Mouse (Mus musculus): ENCODE data around the gene Olfr613. TPM values are rescaled to one million over a fixed set of nuclear protein-coding genes. Genes with fewer than 3 reads are reported as not detected.
"Not testable (repeated sequence)": the region's sequence is repeated elsewhere in the genome, so short reads cannot be mapped to it uniquely, and the experiment has no call there.

The Olfr613 gene
- not detected in 2 replicates for polyA plus RNA-seq (2014; fragmentation: Nextera tagmentation; extraction: Ambion mirVana)

DNA sequence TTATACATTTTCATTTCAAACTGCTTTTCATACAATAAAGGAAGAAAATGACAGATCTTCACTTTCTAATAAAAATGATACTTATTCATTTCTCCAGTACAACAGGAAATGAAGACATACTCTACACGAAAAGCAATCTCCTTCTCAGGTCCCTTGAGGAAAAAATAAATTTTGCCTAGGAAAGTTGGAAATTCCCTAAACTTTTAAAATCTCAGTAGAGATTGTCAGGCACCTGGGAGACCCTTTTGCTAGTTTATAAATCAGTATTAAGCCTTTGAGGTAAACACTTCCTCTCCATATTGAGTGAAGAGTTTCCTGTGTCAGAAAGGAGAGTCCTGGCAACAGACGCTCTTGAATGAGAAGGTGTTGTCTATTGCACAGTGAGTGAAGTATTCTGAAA is at the start of gene Olfr613:
Gene Olfr613 (plus strand): TSS at position 301 of the 400 bp plus-strand sequence.
- WGBS: 82% methylated on average over 2 of the region's 2 CpGs
- H3K4me3 ChIP-seq (ENCODE audit: low read depth, low read length): no peak within 1 kb of the TSS
- no peak within 1 kb of the TSS for H3K27ac ChIP-seq (ENCODE audit: low read depth)
- DNase-seq (ENCODE audit: low spot score) (no peak), ATAC-seq (replicated peaks; ENCODE audit: low FRiP score, low TSS enrichment, low read depth) (no peak)
- H3K27me3 ChIP-seq (replicated peaks; ENCODE audit: control insufficient read depth, insufficient read depth, low read length): no peaks in the 10 kb centered on the region
- no peak within 1 kb of the TSS for H3K9ac ChIP-seq (ENCODE audit: low read length)
- H3K4me2 ChIP-seq (ENCODE audit: low read length): no peak within 1 kb of the TSS
- no peaks in the 10 kb centered on the region for H3K9me3 ChIP-seq (ENCODE audit: control insufficient read depth, low read length)
- H3K4me1 ChIP-seq (replicated peaks; ENCODE audit: control insufficient read depth, insufficient read depth, low read length): no peaks in the 10 kb centered on the region
- no peaks in the 10 kb centered on the region for H3K36me3 ChIP-seq (ENCODE audit: control insufficient read depth, insufficient read depth, low read length)

DNA sequence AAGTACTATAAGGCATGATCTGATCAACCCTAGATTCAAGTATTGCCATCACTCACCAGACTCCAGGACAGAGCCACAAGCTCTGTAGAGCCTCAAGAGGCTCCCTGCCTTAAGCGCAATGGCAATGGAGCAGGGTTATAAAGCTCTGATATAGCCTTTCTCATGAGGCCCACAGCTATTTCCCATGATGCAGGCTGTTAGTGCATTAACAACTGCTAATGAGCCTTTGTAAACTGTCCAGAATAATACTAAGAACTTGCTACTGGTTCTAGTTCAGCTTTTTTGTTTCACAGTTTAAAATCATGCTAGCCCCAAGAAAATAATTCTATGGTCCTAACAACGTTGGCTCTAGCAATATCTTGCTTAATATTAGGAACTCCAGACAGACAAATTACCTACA is 35.9 kb upstream of the Olfr613 start, which contains the start of gene Olfr610:
Gene Olfr610 (minus strand): TSS at position 101 of the 400 bp plus-strand sequence.
- Histone ChIP-seq H3K4me1 (replicated peaks; ENCODE audit: control insufficient read depth, insufficient read depth, low read length) (no peaks in the 10 kb centered on the region), H3K4me2 (ENCODE audit: low read length) (no peak within 1 kb of the TSS), H3K4me3 (ENCODE audit: low read depth, low read length) (no peak within 1 kb of the TSS), H3K9ac (ENCODE audit: low read length) (no peak within 1 kb of the TSS), H3K27me3 (replicated peaks; ENCODE audit: control insufficient read depth, insufficient read depth, low read length) (no peaks in the 10 kb centered on the region), H3K9me3 (ENCODE audit: control insufficient read depth, low read length) (no peaks in the 10 kb centered on the region), H3K36me3 (ENCODE audit: control insufficient read depth, insufficient read depth, low read length) (no peaks in the 10 kb centered on the region), H3K27ac (ENCODE audit: low read depth) (no peak within 1 kb of the TSS)
- 82% methylated on average over 2 of the region's 2 CpGs for WGBS
- DNase-seq (ENCODE audit: low spot score) (no peak), ATAC-seq (replicated peaks; ENCODE audit: low FRiP score, low TSS enrichment, low read depth) (no peak)

DNA sequence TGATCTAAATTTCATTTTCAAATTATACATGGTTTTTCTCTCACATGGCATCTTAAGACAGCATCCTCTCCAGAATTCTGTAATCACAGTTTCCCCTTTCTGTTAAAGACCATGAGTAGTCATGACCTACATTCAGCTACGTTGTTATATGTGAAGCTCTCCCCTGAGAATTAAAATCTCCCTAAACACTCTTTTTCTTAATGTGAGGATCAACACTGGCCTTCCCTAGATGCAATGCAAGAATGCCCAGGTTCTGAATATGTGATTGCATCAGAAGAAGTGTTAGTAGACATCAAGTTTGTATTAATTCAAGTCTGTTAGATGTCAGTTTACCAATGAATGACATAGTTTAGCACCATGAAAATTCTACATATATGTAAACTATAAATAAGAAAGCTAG is 27.1 kb upstream of the Olfr613 start, which contains the start of gene Olfr611:
Gene Olfr611 (minus strand): TSS at position 101 of the 400 bp plus-strand sequence.
- H3K4me1 ChIP-seq (replicated peaks; ENCODE audit: control insufficient read depth, insufficient read depth, low read length); H3K27ac ChIP-seq (ENCODE audit: low read depth); DNase-seq (ENCODE audit: low spot score); ATAC-seq (replicated peaks; ENCODE audit: low FRiP score, low TSS enrichment, low read depth); H3K27me3 ChIP-seq (replicated peaks; ENCODE audit: control insufficient read depth, insufficient read depth, low read length); H3K36me3 ChIP-seq (ENCODE audit: control insufficient read depth, insufficient read depth, low read length); H3K4me2 ChIP-seq (ENCODE audit: low read length); H3K9me3 ChIP-seq (ENCODE audit: control insufficient read depth, low read length); H3K4me3 ChIP-seq (ENCODE audit: low read depth, low read length); H3K9ac ChIP-seq (ENCODE audit: low read length): not testable (repeated sequence)
- WGBS: 67% methylated on average over 1 of the region's 1 CpGs

GRCm38 (mm10) chr7:103542617-103543016 is 5.3 kb upstream of the Olfr613 start, which contains the start of gene Olfr612:
Olfr612 (minus strand) TSS chr7:103542717.
- H3K27ac ChIP-seq (ENCODE audit: low read depth); ATAC-seq (replicated peaks; ENCODE audit: low FRiP score, low TSS enrichment, low read depth): not testable (repeated sequence)

GRCm38 (mm10) chr7:103555779-103556178 is 7.9 kb downstream of the Olfr613 start, which contains the start of gene Olfr615:
Olfr615 (plus strand) TSS chr7:103556079.
- ATAC-seq (replicated peaks; ENCODE audit: low FRiP score, low TSS enrichment, low read depth): no peak
- DNase-seq (ENCODE audit: low spot score): no peak
- H3K4me1 ChIP-seq (replicated peaks; ENCODE audit: control insufficient read depth, insufficient read depth, low read length): no peaks in the 10 kb centered on the region
- H3K36me3 ChIP-seq (ENCODE audit: control insufficient read depth, insufficient read depth, low read length): no peaks in the 10 kb centered on the region
- 90% methylated on average over 2 of the region's 2 CpGs for WGBS
- H3K27me3 ChIP-seq (replicated peaks; ENCODE audit: control insufficient read depth, insufficient read depth, low read length): no peaks in the 10 kb centered on the region
- H3K4me3 ChIP-seq (ENCODE audit: low read depth, low read length): no peak within 1 kb of the TSS
- no peak within 1 kb of the TSS for H3K9ac ChIP-seq (ENCODE audit: low read length)
- H3K4me2 ChIP-seq (ENCODE audit: low read length): no peak within 1 kb of the TSS
- no peak within 1 kb of the TSS for H3K27ac ChIP-seq (ENCODE audit: low read depth)
- H3K9me3 ChIP-seq (ENCODE audit: control insufficient read depth, low read length): no peaks in the 10 kb centered on the region

More at GRCm38 (mm10) chr7:103542617-103543016, 5.3 kb upstream of the Olfr613 start, which contains the start of gene Olfr612:
- H3K4me3 ChIP-seq (ENCODE audit: low read depth, low read length); H3K27me3 ChIP-seq (replicated peaks; ENCODE audit: control insufficient read depth, insufficient read depth, low read length); H3K4me2 ChIP-seq (ENCODE audit: low read length); H3K9ac ChIP-seq (ENCODE audit: low read length); H3K36me3 ChIP-seq (ENCODE audit: control insufficient read depth, insufficient read depth, low read length); H3K4me1 ChIP-seq (replicated peaks; ENCODE audit: control insufficient read depth, insufficient read depth, low read length); H3K9me3 ChIP-seq (ENCODE audit: control insufficient read depth, low read length); DNase-seq (ENCODE audit: low spot score): not testable (repeated sequence)
- 80% methylated on average over 2 of the region's 2 CpGs for WGBS

DNA sequence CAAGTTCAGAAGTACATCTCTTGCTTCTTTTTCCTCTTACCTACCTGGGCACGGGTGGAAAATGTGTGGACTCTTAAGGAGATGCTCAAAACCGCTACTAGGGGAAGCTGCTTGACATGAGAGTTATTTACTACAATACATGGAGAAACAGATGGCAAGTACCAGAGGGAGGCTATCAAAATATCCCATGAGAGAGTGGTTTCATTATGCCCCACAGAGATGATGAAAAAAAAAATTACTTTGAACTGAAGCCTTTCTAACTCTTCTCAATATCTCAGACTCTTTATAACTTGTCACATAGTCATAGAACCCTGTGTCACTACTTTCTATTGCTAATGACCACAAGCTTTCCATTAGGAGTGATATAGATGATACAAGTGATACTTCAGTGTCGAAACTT is 21.2 kb downstream of the Olfr613 start, which contains the start of gene Olfr616:
Gene Olfr616 (minus strand): TSS at position 101 of the 400 bp plus-strand sequence.
- H3K27ac ChIP-seq (ENCODE audit: low read depth): no peak within 1 kb of the TSS
- no peaks in the 10 kb centered on the region for H3K27me3 ChIP-seq (replicated peaks; ENCODE audit: control insufficient read depth, insufficient read depth, low read length)
- ATAC-seq (replicated peaks; ENCODE audit: low FRiP score, low TSS enrichment, low read depth) (no peak), DNase-seq (ENCODE audit: low spot score) (no peak)
- H3K9ac ChIP-seq (ENCODE audit: low read length): no peak within 1 kb of the TSS
- H3K36me3 ChIP-seq (ENCODE audit: control insufficient read depth, insufficient read depth, low read length): no peaks in the 10 kb centered on the region
- no peak within 1 kb of the TSS for H3K4me2 ChIP-seq (ENCODE audit: low read length)
- no peaks in the 10 kb centered on the region for H3K4me1 ChIP-seq (replicated peaks; ENCODE audit: control insufficient read depth, insufficient read depth, low read length)
- WGBS: 83% methylated on average over 3 of the region's 3 CpGs
- H3K9me3 ChIP-seq (ENCODE audit: control insufficient read depth, low read length): no peaks in the 10 kb centered on the region
- no peak within 1 kb of the TSS for H3K4me3 ChIP-seq (ENCODE audit: low read depth, low read length)

- H3K27ac ChIP-seq (ENCODE audit: low read depth): no peak within 1 kb of the TSS
- no peak within 1 kb of the TSS for H3K9ac ChIP-seq (ENCODE audit: low read length)
- DNase-seq (ENCODE audit: low spot score) (no peak), ATAC-seq (replicated peaks; ENCODE audit: low FRiP score, low TSS enrichment, low read depth) (no peak)
- H3K36me3 ChIP-seq (ENCODE audit: control insufficient read depth, insufficient read depth, low read length): no peaks in the 10 kb centered on the region
- H3K27me3 ChIP-seq (replicated peaks; ENCODE audit: control insufficient read depth, insufficient read depth, low read length): no peaks in the 10 kb centered on the region
- H3K4me2 ChIP-seq (ENCODE audit: low read length): no peak within 1 kb of the TSS
- H3K9me3 ChIP-seq (ENCODE audit: control insufficient read depth, low read length): no peaks in the 10 kb centered on the region
- WGBS: 85% methylated on average over 1 of the region's 1 CpGs
- no peak within 1 kb of the TSS for H3K4me3 ChIP-seq (ENCODE audit: low read depth, low read length)
- H3K4me1 ChIP-seq (replicated peaks; ENCODE audit: control insufficient read depth, insufficient read depth, low read length): no peaks in the 10 kb centered on the region
Measured at GRCm38 (mm10) chr7:103572761-103573160, 24.9 kb downstream of the Olfr613 start, which contains the start of gene Olfr617. Olfr617 (plus strand) TSS chr7:103573061.

- Histone ChIP-seq H3K27me3 (replicated peaks; ENCODE audit: control insufficient read depth, insufficient read depth, low read length) (no peaks in the 10 kb centered on the region), H3K36me3 (ENCODE audit: control insufficient read depth, insufficient read depth, low read length) (no peaks in the 10 kb centered on the region), H3K9me3 (ENCODE audit: control insufficient read depth, low read length) (no peaks in the 10 kb centered on the region), H3K4me3 (ENCODE audit: low read depth, low read length) (no peak within 1 kb of the TSS), H3K4me1 (replicated peaks; ENCODE audit: control insufficient read depth, insufficient read depth, low read length) (no peaks in the 10 kb centered on the region), H3K9ac (ENCODE audit: low read length) (no peak within 1 kb of the TSS), H3K4me2 (ENCODE audit: low read length) (no peak within 1 kb of the TSS), H3K27ac (ENCODE audit: low read depth) (no peak within 1 kb of the TSS)
- DNase-seq (ENCODE audit: low spot score) (no peak), ATAC-seq (replicated peaks; ENCODE audit: low FRiP score, low TSS enrichment, low read depth) (no peak)
- 64% methylated on average over 2 of the region's 2 CpGs for WGBS
Measured at GRCm38 (mm10) chr7:103589803-103590202, 41.9 kb downstream of the Olfr613 start, which contains the start of gene Olfr618. Olfr618 (plus strand) TSS chr7:103590103.

DNA sequence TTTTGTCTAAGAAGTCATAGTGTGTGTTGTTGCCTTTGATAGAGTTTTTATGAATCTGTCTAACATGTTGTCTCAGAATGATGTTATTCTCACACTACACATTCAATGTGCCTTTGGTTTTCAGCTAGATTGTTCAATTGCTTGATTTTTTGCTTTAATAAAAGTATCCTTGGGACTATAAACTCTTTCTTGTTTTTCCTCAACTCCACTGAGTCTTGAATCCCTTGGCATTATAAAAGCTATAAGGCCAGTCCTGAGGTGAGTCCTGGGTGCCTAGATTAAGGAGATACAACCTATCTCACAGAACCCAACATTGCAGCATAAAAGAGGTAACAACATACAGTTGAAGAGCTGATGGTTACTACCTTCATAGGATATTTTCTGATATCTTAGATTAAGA is 52.4 kb downstream of the Olfr613 start, which contains the start of gene Olfr619:
Gene Olfr619 (plus strand): TSS at position 301 of the 400 bp plus-strand sequence.
- Histone ChIP-seq H3K9ac (ENCODE audit: low read length) (no peak within 1 kb of the TSS), H3K4me1 (replicated peaks; ENCODE audit: control insufficient read depth, insufficient read depth, low read length) (no peaks in the 10 kb centered on the region), H3K27me3 (replicated peaks; ENCODE audit: control insufficient read depth, insufficient read depth, low read length) (no peaks in the 10 kb centered on the region), H3K36me3 (ENCODE audit: control insufficient read depth, insufficient read depth, low read length) (no peaks in the 10 kb centered on the region), H3K4me2 (ENCODE audit: low read length) (no peak within 1 kb of the TSS), H3K4me3 (ENCODE audit: low read depth, low read length) (no peak within 1 kb of the TSS), H3K9me3 (ENCODE audit: control insufficient read depth, low read length) (no peaks in the 10 kb centered on the region), H3K27ac (ENCODE audit: low read depth) (no peak within 1 kb of the TSS)
- DNase-seq (ENCODE audit: low spot score): no peak
- ATAC-seq (replicated peaks; ENCODE audit: low FRiP score, low TSS enrichment, low read depth): no peak
